Mouse (Mus musculus): ENCODE data around the gene Syf2. TPM values are rescaled to one million over a fixed set of nuclear protein-coding genes. Genes with fewer than 3 reads are reported as not detected.
"Not testable (repeated sequence)": the region's sequence is repeated elsewhere in the genome, so short reads cannot be mapped to it uniquely, and the experiment has no call there.

Gene Syf2
- 10 to 100 TPM; 37.5 to 40.4 TPM for total RNA-seq (2021)

DNA sequence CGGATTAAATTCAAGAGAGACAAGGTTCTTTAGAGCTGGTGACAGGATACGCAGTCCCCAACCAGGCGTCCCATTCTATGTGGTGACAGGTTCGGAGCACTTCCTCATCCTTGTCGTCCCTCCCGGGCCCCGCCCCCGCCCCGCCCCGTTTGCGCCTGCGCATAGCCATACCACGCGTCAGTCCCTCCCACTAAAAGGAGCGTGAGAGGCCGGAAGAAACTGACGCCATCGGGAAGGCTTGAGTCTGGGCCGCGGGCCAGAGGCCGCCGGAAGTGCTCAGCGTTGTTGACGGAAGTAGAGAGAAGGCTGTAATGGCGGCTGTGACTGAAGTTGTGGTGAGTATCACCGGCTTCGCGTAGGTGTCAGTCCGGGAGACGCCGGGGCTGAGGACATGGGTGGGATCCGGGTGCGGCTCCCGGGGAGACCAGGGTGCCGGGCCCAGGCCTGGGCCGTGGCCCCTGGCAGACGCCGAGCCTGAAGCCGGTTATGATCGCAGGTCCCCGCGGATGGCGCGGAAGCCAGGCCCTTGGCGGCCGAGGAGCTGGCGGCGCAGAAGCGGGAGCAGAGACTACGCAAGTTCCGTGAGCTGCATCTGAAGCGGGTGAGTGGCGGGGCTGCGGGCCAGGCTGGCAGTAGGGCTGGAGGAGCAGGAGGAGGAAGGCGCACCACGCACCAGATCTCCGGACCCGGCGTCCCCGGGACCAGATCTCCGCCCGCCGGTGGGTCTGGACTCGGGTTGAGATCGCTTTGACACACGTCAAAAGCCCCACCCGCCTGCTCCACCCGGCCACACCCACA, at the start of gene Syf2:
Gene Syf2, plus strand, starts transcription at position 215 of the 798 bp plus-strand sequence.
- intact Hi-C loops (cut with DNase I), result loop anchor here (10.0 kb wide), 1 partner anchor 394 kb away; no protein-coding TSS in a partner anchor
- DNase-seq, result peak; percentile 97

DNA sequence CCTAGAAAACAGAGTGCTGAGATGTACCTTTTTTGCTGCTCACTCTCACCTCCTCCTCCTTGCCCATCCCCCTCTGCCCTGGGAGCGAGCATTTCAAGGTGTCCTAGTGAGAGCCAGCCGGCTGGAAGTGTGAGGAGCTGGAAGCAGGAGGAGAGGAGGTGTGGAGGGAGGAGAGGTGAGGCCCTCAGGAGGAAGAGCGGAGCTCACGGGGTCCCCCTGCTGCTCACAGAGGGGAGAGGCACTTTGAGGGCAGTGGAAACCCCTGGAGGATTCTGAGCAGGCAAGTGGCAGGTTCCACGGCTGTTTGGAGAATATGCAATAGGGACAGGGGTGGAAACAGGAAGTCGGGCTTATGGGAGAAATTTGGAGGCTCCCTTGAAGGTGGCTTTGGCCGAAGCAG, 47.4 kb upstream of the Syf2 start:
- peak; percentile 28 for DNase-seq
- intact Hi-C loops (cut with DNase I), result no loop called here

DNA sequence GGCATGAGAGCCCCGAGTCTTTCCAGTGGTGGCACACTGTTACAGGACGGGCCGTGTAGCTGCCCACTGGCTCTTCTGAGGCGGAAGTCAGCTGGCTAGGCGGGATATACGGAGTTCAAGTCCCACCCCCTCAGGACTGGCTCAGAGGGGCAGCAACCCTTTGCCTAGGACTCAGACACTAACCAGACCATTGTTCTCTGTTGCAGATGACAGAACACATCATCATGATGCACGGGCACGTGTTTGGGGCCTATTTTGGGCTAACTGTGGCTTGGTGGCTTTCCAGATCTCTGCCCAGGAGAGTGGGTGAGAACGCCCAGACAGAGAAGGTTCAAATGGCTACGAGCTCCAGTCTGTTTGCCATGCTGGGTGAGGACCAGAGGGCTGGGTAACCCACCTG, 46.9 kb upstream of the Syf2 start:
- DNase-seq, result no peak
- intact Hi-C loops (cut with DNase I), result no loop called here

DNA sequence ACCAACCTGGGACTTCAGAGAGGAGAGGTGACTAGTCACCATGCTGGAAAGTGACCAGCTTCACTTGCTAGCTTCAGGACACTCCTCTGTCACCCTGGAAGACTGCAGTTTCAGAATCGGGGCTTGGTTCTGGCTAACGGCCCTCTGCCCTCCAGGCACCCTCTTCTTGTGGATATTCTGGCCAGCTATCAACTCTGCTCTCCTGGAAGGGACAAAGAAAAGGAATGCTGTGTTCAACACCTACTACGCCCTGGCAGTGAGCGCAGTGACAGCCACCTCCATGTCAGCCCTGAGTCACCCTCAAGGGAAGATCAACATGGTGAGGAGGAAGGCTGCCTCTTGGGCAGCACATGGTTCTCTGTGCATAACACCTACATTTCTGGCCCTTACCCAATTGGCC, 46.3 kb upstream of the Syf2 start:
- no peak for DNase-seq
- intact Hi-C loops (cut with DNase I), result no loop called here

DNA sequence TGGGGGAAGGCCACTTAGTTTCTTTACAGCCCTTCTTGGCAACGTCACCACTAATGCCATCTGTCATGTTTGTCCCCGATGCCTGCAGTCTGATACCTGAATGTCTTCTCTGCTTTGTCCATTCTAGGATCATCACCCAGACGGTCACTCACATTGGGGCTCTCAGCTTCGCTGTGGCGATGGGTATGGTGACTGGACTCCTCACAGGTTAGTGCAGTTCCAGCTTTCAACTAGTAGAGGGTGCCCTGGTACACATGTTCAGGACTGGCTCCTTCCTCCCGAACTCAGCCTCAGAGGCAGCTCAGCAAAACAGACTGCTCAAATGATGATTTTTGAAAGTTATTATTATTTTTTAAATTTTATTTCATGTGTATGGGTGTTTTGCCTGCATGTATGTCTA, 38.6 kb upstream of the Syf2 start:
- intact Hi-C loops (cut with DNase I), result no loop called here
- DNase-seq, result peak; percentile 68

GRCm38 (mm10) chr4:134897256-134897655, 33.4 kb upstream of the Syf2 start:
- intact Hi-C loops (cut with DNase I), result no loop called here
- DNase-seq, result no peak

DNA sequence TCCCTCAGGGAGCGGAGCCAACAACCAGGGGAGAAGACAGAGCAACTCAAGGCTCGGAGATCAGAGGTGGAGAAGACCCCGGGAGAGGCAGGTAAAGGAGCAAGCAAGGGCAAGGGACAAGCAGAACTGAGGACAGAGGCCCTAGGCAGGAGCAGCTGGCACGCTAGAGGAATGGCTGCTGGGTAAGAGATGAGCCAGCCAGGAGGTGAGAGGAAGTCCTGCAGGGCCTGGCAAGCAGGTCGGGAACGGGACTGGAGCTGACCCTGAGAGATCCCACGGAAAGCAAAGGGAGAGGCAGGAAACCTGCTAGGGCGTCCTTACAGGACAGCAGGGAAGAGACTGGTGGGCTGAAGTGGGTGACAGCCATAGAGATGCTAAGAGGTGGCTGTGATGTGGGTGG, 29.6 kb upstream of the Syf2 start:
- intact Hi-C loops (cut with DNase I), result no loop called here

DNA sequence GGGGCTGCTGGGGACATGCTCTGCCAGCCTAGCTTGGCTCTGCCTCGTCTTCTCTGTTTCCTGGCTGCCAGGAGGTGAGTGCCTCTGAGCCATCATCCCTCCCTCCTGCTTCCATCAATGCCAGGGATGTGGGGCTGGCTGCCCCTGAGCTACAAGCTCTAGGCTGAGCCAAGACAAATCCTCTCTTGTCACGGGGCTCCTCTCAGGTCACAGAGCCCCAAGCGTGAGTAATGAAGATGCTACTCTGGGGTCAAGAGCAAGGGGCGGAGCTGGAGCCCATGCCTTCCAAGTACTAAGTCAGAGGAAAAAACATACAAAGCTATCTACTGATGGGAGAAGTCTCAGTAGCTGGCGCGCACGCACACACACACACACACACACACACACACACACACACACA, 27.7 kb upstream of the Syf2 start:
- no peak for DNase-seq
- intact Hi-C loops (cut with DNase I), result no loop called here

More for the DNA sequence above, 29.6 kb upstream of the Syf2 start:
- no peak for DNase-seq

GRCm38 (mm10) chr4:134911406-134911805, 19.3 kb upstream of the Syf2 start:
- intact Hi-C loops (cut with DNase I); DNase-seq: not testable (repeated sequence)

DNA sequence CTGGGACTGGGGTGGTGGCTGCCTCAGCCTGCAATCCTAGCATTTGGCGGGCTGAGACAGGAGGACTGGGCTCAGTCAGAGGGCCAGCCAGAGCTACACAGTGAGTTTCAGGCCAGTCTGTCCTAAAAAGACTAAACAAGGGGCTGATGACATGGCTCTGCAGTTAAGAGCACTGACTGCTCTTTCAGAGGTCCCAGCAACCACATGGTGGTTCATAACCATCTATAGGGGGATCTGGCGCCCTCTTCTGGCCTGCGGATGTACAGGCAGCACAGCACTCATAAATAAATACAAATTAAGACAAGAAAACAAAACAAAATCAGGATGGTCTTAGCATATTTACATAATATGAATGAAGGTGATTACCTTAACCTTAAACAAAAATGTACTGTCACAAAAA, 17.3 kb upstream of the Syf2 start:
- DNase-seq, result peak; percentile 78
- intact Hi-C loops (cut with DNase I), result no loop called here

DNA sequence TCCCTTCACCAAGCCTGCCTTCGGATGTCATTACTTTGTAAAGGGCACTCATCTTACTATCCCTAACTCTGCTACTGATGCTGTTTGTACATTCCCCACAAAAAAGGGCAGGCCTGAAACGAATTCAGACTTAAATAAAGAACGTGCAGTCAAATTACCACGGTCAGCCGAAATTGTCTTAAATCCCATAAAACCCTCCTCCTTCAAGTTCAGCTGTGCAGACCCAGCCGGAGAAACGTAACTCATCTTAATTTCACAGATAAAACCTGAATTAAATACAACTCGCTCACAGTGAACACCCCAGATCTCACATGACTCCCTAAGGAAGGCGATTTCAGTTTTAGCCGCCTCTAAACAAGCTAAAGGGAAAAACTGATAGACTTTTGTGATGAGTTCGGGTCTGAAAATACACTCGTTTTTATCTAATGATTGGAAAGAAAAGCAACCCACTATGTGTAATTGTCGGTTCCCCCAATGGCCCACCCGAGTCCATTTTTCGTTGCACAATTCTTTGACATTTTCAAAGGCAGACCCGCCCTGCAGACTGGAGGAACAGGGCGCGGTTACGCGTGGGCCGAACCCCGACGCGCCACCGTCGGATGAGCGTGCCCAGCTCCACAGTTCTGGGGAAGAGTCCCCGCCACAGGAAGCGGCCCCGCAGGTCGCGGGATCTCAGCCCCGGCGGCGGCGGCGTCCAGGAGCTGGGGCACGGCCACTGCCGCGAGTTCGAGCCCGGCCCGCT, 16.4 kb upstream of the Syf2 start:
- DNase-seq, result no peak
- intact Hi-C loops (cut with DNase I), result no loop called here

GRCm38 (mm10) chr4:134914864-134915209, 15.9 kb upstream of the Syf2 start, which contains the start of gene Tmem50a:
Tmem50a (minus strand) TSS chr4:134915024.
- peak; percentile 95 for DNase-seq
- intact Hi-C loops (cut with DNase I), result no loop called here

- no peak for DNase-seq
- intact Hi-C loops (cut with DNase I), result no loop called here
These were observed 15.3 kb upstream of the Syf2 start for GRCm38 (mm10) chr4:134915223-134916050.

GRCm38 (mm10) chr4:134917194-134917593, 13.5 kb upstream of the Syf2 start:
- DNase-seq, result no peak
- intact Hi-C loops (cut with DNase I), result no loop called here

DNA sequence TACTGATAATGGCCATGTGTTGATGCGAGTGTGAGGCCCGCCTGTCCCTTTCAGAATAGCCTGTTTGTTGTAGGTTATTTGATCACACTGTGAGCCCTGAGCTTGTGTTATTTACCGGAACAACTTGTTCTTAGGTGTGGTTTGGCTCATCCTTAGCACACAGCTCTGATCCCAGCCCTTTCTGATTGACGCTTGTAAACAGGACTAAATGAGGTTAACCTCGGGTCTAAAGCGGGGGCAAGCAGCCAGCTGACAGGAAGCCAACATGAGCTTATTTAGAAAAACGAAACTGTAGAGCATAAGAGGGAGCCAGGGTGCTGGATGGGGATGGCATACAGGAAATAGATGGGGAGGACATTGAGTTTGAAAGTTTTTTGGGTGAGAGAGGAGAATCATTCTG, 12.3 kb upstream of the Syf2 start:
- intact Hi-C loops (cut with DNase I), result no loop called here

DNA sequence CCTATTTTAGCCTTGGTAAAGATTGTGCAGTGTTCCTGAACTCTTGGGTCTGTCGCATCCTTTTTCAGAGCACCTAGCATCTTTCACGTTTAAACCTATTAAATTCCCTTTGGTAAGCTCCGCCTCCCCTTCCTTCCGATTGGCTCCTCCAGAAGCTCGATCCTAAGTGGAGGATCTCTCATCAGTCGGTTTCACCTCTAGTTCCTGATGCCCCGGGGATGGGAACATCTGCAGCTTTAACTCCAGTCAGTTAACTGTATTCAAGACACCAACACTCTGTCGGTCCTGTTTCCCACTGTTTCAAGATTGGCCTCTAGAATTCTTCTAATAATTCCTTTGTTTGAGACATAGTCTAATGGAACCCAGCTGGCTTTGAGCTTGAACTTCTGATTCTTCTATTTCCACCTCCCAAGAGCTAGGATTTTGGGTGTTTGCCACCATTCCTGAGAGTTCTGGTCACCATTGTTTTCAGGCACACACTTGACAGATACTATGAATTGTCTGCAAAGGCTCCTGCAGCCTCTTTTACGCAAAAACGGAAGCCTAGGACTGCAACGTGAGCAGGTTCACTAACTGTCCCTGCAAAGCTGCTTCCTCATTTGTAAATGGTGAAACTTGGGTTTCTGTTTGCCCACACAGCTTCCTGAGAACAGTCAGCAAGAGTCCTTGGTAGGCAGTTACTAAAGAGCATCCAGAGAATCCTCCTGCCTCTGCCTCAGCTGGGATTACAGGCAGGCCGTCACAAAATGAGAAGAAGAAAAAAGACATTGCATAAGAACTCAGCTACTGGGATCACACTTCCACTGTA, 10.8 kb upstream of the Syf2 start:
- no peak for DNase-seq
- intact Hi-C loops (cut with DNase I), result no loop called here

More for the DNA sequence above, 12.3 kb upstream of the Syf2 start:
- no peak for DNase-seq

GRCm38 (mm10) chr4:134920631-134921030, 10.1 kb upstream of the Syf2 start:
- no peak for DNase-seq
- intact Hi-C loops (cut with DNase I), result no loop called here

- intact Hi-C loops (cut with DNase I), result no loop called here
- no peak for DNase-seq
These were observed 9.0 kb upstream of the Syf2 start for GRCm38 (mm10) chr4:134921703-134922102.

GRCm38 (mm10) chr4:134922111-134922924, 8.4 kb upstream of the Syf2 start:
- no peak for DNase-seq
- intact Hi-C loops (cut with DNase I), result no loop called here

- intact Hi-C loops (cut with DNase I), result no loop called here
- peak; percentile 77 for DNase-seq
These were observed 7.8 kb upstream of the Syf2 start for GRCm38 (mm10) chr4:134922925-134923244.

All from left cerebral cortex, postnatal 4 days (tissue).